Mouse (Mus musculus): ENCODE measurements at regions not wholly inside any gene's neighbourhood (a gene's known extent, or its start where the extent isn't known, plus 50 kb on each side); places are given as distances from the start of the nearest gene placed in this dataset.
A peak's percentile ranks its signal among the peaks of the same experiment; 100 is the strongest.

DNA sequence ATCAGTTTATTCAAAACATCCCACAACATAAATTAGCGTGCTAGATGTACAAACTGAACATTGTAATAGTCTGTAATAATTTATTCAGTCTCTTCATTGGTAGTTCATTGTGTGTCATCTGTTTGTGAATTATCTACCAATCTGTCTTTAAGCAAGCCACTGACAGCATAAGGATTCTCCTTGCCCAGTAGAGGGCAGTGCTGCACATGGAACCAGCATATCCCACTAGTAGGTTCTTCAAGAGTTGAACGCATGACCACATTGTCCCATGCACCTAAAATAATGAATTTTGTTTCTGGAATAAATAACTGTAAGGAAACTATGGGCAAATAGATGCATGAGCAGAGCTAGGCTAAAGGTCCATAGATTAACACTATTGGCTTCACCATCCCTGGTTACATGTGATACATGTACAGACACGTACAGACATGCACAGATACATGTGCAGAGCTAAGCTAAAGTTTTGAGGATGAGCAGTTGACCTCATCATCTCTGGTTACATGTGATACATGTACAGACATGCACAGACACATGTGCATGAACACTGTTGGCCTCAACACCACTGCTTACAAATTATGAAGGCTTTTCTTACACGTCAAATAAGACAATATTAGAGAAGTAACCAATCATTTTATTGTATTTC, 143.0 kb upstream of the Ctnnd2 start:
- peak; percentile 81 for DNase-seq (ENCODE audit: low spot score)

GRCm38 (mm10) chr15:30035367-30035766, 137.0 kb upstream of the Ctnnd2 start:
- no peak for DNase-seq (ENCODE audit: low spot score)

- DNase-seq (ENCODE audit: low spot score): no peak
These were observed 121.5 kb upstream of the Ctnnd2 start for GRCm38 (mm10) chr15:30050851-30051250.

DNA sequence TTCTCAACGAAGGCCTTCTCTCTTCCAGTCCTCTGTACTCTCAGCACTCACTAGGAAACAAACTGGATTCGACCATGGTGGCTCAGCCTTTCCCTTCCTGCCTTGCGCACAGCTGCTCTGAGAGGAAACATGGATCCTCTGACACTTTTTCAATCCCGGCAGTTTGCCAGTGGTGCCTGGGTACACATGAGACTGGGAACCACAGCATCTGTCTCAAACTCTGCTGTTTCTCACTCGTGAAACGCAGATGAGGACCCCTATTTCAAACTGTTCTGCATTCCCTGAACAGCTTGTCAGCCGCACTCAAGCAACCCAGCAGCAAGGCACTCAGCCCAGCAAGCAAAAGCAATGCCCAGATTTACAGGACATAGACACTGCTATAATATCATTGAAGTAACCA, 112.6 kb upstream of the Ctnnd2 start:
- DNase-seq (ENCODE audit: low spot score): peak; percentile 10

DNA sequence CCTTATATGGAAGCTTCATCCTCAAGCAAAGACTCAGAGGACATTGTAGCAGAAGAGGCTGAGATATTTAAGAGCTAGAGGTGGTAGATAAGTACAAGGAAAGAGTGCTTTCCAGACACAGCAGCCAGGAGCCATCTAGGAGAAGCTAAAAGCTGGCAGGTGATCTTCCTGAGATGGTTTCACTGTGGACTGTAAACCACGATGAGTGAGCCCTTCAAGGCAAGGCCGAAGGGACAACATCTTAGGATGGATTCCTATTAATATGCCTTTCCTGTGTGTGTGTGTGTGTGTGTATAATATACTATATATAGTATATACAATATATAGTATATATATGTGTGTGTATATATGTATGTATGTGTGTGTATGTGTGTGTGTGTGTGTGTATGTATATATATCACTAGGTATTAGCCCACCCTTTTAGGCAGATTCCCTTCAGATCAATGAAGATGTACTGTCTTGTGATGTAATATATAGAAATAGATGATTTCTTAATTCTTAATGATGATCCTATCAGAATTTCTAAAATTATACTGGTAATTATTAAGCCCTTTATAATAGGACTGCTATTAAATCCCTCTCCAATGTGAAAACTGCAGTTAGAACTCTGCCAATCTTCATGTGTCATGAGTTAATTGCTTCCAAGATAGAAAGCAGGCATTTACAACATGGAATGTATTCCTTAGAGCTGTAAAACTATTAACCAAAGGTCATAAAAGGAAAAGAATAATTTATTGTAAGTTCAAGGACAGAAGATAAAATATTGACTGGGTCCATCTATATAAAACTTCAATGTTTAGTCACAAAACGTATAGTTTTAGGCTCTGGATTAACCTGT, 111.7 kb upstream of the Ctnnd2 start:
- DNase-seq (ENCODE audit: low spot score): no peak

- DNase-seq (ENCODE audit: low spot score): no peak
These were observed 100.7 kb upstream of the Ctnnd2 start for GRCm38 (mm10) chr15:30071668-30072067.

DNA sequence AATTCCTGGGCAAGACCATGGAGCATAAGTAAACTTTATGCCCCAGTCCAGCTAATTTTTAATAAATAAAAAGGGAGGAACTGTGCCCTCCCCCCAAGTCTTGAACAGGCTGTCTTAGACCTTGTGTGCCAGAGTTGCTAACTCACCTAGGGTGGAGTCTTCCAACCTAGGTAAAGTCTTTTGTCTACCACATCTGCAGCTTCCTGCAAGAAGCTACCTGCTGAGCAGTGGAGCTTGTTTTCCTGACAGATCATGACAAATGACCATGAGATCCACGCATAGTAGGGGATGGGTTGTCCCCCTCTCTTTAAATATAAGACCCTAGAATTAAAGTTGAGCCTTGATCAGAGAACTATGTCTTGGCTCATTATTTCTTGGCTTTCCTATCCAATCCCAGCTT, 100.1 kb upstream of the Ctnnd2 start:
- DNase-seq (ENCODE audit: low spot score): no peak

- DNase-seq (ENCODE audit: low spot score): no peak
These were observed 85.3 kb upstream of the Ctnnd2 start for GRCm38 (mm10) chr15:30087120-30087519.

- no peak for DNase-seq (ENCODE audit: low spot score)
These were observed 50.3 kb upstream of the Ctnnd2 start for GRCm38 (mm10) chr15:30122061-30122460.
